Mouse (Mus musculus) adrenal gland, adult (tissue): ENCODE measurements around the gene Hs3st3b1.

Experiments used
- DNase-seq, 2 experiments: peaks; one replicate each; pipeline ENCODE4 v3.0.0; 2022 to 2023; ENCODE audit warnings: low spot score in 1 of 2; ENCODE audit not compliant: inconsistent age in 2 of 2

Hs3st3b1 gene

GRCm38 (mm10) chr11:63891479-63892020 is 30.5 kb downstream of the Hs3st3b1 start:
- no peak for DNase-seq

- DNase-seq: no peak
Measured at GRCm38 (mm10) chr11:63883385-63883784, 38.7 kb downstream of the Hs3st3b1 start.

- DNase-seq: no peak
Measured at GRCm38 (mm10) chr11:63880296-63880695, 41.8 kb downstream of the Hs3st3b1 start.

GRCm38 (mm10) chr11:63879261-63879660 is 42.8 kb downstream of the Hs3st3b1 start:
- peak in 1 of 2 experiments; percentile 36 for DNase-seq

- no peak for DNase-seq
Measured at GRCm38 (mm10) chr11:63878616-63879015, 43.5 kb downstream of the Hs3st3b1 start.

- DNase-seq: no peak
Measured at GRCm38 (mm10) chr11:63862746-63863145, 59.3 kb downstream of the Hs3st3b1 start.

- peak in 1 of 2 experiments; percentile 22 for DNase-seq
Measured at GRCm38 (mm10) chr11:63861982-63862381, 60.1 kb downstream of the Hs3st3b1 start.

- no peak for DNase-seq
Measured at GRCm38 (mm10) chr11:63851041-63851730, 70.9 kb downstream of the Hs3st3b1 start.

GRCm38 (mm10) chr11:63850261-63850660 is 71.8 kb downstream of the Hs3st3b1 start:
- no peak for DNase-seq

- peak in 1 of 2 experiments; percentile 51 for DNase-seq
Measured at GRCm38 (mm10) chr11:63845379-63845778, 76.7 kb downstream of the Hs3st3b1 start.

- DNase-seq: no peak
Measured at GRCm38 (mm10) chr11:63844701-63845100, 77.4 kb downstream of the Hs3st3b1 start.

- no peak for DNase-seq
Measured at GRCm38 (mm10) chr11:63837526-63837925, 84.6 kb downstream of the Hs3st3b1 start.
